Mouse (Mus musculus) MEL (cell line): ENCODE measurements around the gene Thap3. TPM values are rescaled to one million over a fixed set of nuclear protein-coding genes. Genes with fewer than 3 reads are reported as not detected.
A peak's percentile ranks its signal among the peaks of the same experiment; 100 is the strongest.

Source experiments
- CHD1 ChIP-seq: IDR thresholded peaks from 2 replicates; pipeline ENCODE4 v1.6.1; 2012; ENCODE audit warnings: low read depth, mild to moderate bottlenecking, inconsistent platforms, low read length, improper control_type of control experiment
- CHD2 ChIP-seq: IDR thresholded peaks from 2 replicates; pipeline ENCODE4 v1.6.1; 2011; ENCODE audit warnings: low read length, improper control_type of control experiment
- E2F4 ChIP-seq: IDR thresholded peaks from 2 replicates; pipeline ENCODE4 v1.6.1; 2011; ENCODE audit warnings: low read depth, low read length, improper control_type of control experiment, borderline replicate concordance
- ELF1 ChIP-seq: IDR thresholded peaks from 2 replicates; pipeline ENCODE4 v1.6.1; 2014; ENCODE audit warnings: low read depth, mild to moderate bottlenecking, inconsistent platforms, low read length, improper control_type of control experiment, moderate library complexity
- ETS1 ChIP-seq: IDR thresholded peaks from 2 replicates; pipeline ENCODE4 v1.6.1; 2012; ENCODE audit warnings: low read depth, mild to moderate bottlenecking, inconsistent platforms, low read length, improper control_type of control experiment, moderate library complexity
- JUND ChIP-seq: IDR thresholded peaks from 2 replicates; pipeline ENCODE4 v1.6.1; 2011; ENCODE audit warnings: low read depth, mild to moderate bottlenecking, improper control_type of control experiment, low read length
- KAT2A ChIP-seq: conservative IDR thresholded peaks from 2 replicates; pipeline ENCODE4 v1.6.1; 2012; ENCODE audit warnings: low read depth, low read length, improper control_type of control experiment, inconsistent platforms
- MAX ChIP-seq: IDR thresholded peaks from 2 replicates; pipeline ENCODE4 v1.6.1; 2011; ENCODE audit warnings: low read length, improper control_type of control experiment
- MXI1 ChIP-seq: IDR thresholded peaks from 2 replicates; pipeline ENCODE4 v1.6.1; 2011; ENCODE audit warnings: mild to moderate bottlenecking, low read depth, low read length, improper control_type of control experiment
- MYB ChIP-seq: IDR thresholded peaks from 2 replicates; pipeline ENCODE4 v1.6.1; 2011; ENCODE audit warnings: mild to moderate bottlenecking, low read depth, low read length, improper control_type of control experiment
- NRF1 ChIP-seq: IDR thresholded peaks from 2 replicates; pipeline ENCODE4 v1.6.1; 2014; ENCODE audit warnings: low read depth, mild to moderate bottlenecking, inconsistent platforms, low read length, improper control_type of control experiment, moderate library complexity; ENCODE audit not compliant: poor library complexity, insufficient read depth, severe bottlenecking
- POLR2A ChIP-seq, 2 experiments: IDR thresholded peaks; 2 replicates each; pipeline ENCODE4 v1.6.1; 2011 to 2012; ENCODE audit warnings: low read length in 2 of 2, mild to moderate bottlenecking in 2 of 2, control low read depth in 1 of 2, improper control_type of control experiment in 1 of 2, low read depth in 1 of 2, moderate library complexity in 1 of 2; ENCODE audit not compliant: control insufficient read depth in 1 of 2, insufficient read depth in 1 of 2, poor library complexity in 1 of 2
- RCOR1 ChIP-seq: IDR thresholded peaks from 2 replicates; pipeline ENCODE4 v1.6.1; 2012; ENCODE audit warnings: low read depth, mild to moderate bottlenecking, inconsistent platforms, low read length, improper control_type of control experiment
- TBP ChIP-seq: IDR thresholded peaks from 2 replicates; pipeline ENCODE4 v1.8.0; 2011; ENCODE audit warnings: low read depth, low read length, improper control_type of control experiment
- polyA plus RNA-seq, 2 experiments: library from polyadenylated mRNA; stranded (reverse) in 1 of 2; unstranded in 1 of 2; fragments of >175 nt in 1 of 2; fragments of >200 nt in 1 of 2; gene quantifications; 2 replicates each; pipeline versions ENCODE4 v1.2.1 to v1.2.4; 2012; ENCODE audit warnings: low replicate concordance in 2 of 2, low read depth in 1 of 2; ENCODE audit not compliant: insufficient read length in 2 of 2, insufficient read depth in 1 of 2, missing spikeins in 1 of 2
- total RNA-seq: library from RNA; depleted of rRNA; stranded (reverse); fragments of 300-350 nt; gene quantifications from 2 replicates; pipeline ENCODE4 v1.2.3, GENCODE M21; 2012; rRNA removed

The Thap3 gene
- total and polyA plus RNA-seq, 3 experiments: 13.7 to 17.2 TPM; not detected in 1

GRCm38 (mm10) chr4:151933505-151934214 lies 55.1 kb downstream of the Thap3 start, which contains the start of gene Dnajc11 (continued):
- no peak; the same call in 1 of the 2 replicates for TF ChIP-seq KAT2A
- 0 out of 2 replicates have a peak, but pooled peaks have one; percentile 31 for TF ChIP-seq ETS1
- no peak for TF ChIP-seq JUND
- 0 out of 2 replicates have a peak, but pooled peaks have one; percentile 15 for TF ChIP-seq MYB
- TF ChIP-seq ELF1: peak; percentile 84
- TF ChIP-seq CHD2: no peak
- peak; percentile 86 for TF ChIP-seq NRF1
- peak; percentile 56; the same call in 1 of the 2 replicates for TF ChIP-seq MAX
- TF ChIP-seq RCOR1: no peak
- TF ChIP-seq MXI1: peak; percentile 90
- TF ChIP-seq POLR2A (IDR thresholded peaks at IDR 0.05; ENCODE audit: control insufficient read depth in 1 of 2, insufficient read depth in 1 of 2, low read depth in 1 of 2, low read length in 2 of 2, poor library complexity in 1 of 2): peak; percentile 65 to 66; a peak in 3 of 4 replicates
- TF ChIP-seq TBP: peak; percentile 88
- TF ChIP-seq E2F4: no peak; the same call in 1 of the 2 replicates
- no peak for TF ChIP-seq CHD1

Other genes starting within 250 kb of the Thap3 start
- gene Camta1, start 127.1 kb downstream of the Thap3 start, total RNA-seq: 23.5 and 28.2 TPM in 2 replicates
- 10 to 100 TPM in 1 of 2 experiments, not detected in 1; 87.5 TPM for gene Camta1, start 127.1 kb downstream of the Thap3 start, polyA plus RNA-seq
- 109 and 128 TPM in 2 replicates for gene Dnajc11, start 55.3 kb downstream of the Thap3 start, total RNA-seq
- gene Dnajc11, start 55.3 kb downstream of the Thap3 start, polyA plus RNA-seq: 100 to 1,000 TPM; 157 to 278 TPM
- gene Phf13, start 7.3 kb upstream of the Thap3 start, total RNA-seq: 2.0 and 3.2 TPM in 2 replicates
- gene Phf13, start 7.3 kb upstream of the Thap3 start, polyA plus RNA-seq: 1 to 10 TPM in 1 of 2 experiments, not detected in 1; 6.6 TPM
- 17.5 and 18.0 TPM in 2 replicates for gene Klhl21, start 19.8 kb upstream of the Thap3 start, total RNA-seq
- 10 to 100 TPM in 1 of 2 experiments, not detected in 1; 22.5 TPM for gene Klhl21, start 19.8 kb upstream of the Thap3 start, polyA plus RNA-seq
- 9.4 and 12.1 TPM in 2 replicates for gene Zbtb48, start 38.7 kb upstream of the Thap3 start, total RNA-seq
- 10 to 100 TPM in 1 of 2 experiments, not detected in 1; 21.4 TPM for gene Zbtb48, start 38.7 kb upstream of the Thap3 start, polyA plus RNA-seq
- 0.12 TPM in 1 of 2 replicates, not detected in the other for gene Tas1r1, start 49.6 kb upstream of the Thap3 start, total RNA-seq
- gene Tas1r1, start 49.6 kb upstream of the Thap3 start, polyA plus RNA-seq: under 1 TPM in 1 of 2 experiments, not detected in 1; 0.21 TPM
- 75.1 and 80.9 TPM in 2 replicates for gene Nol9, start 50.3 kb upstream of the Thap3 start, total RNA-seq
- 100 to 1,000 TPM in 1 of 2 experiments, 10 to 100 TPM in 1; 80.3 to 114 TPM for gene Nol9, start 50.3 kb upstream of the Thap3 start, polyA plus RNA-seq
- 9.6 and 10.8 TPM in 2 replicates for gene Plekhg5, start 83.5 kb upstream of the Thap3 start, total RNA-seq
- gene Plekhg5, start 83.5 kb upstream of the Thap3 start, polyA plus RNA-seq: 10 to 100 TPM in 1 of 2 experiments, not detected in 1; 19.6 TPM
- gene Tnfrsf25, start 126.9 kb upstream of the Thap3 start, total RNA-seq: 0.49 and 1.1 TPM in 2 replicates
- under 1 TPM in 1 of 2 experiments, not detected in 1; 0.97 TPM for gene Tnfrsf25, start 126.9 kb upstream of the Thap3 start, polyA plus RNA-seq
- 4.5 and 5.0 TPM in 2 replicates for gene Espn, start 163.4 kb upstream of the Thap3 start, total RNA-seq
- gene Espn, start 163.4 kb upstream of the Thap3 start, polyA plus RNA-seq: 10 to 100 TPM in 1 of 2 experiments, not detected in 1; 19.6 TPM
- 0.20 TPM in 1 of 2 replicates, not detected in the other for gene Hes2, start 169.9 kb upstream of the Thap3 start, total RNA-seq
- gene Hes2, start 169.9 kb upstream of the Thap3 start, polyA plus RNA-seq: under 1 TPM in 1 of 2 experiments, not detected in 1; 0.28 TPM
- gene Acot7, start 189.1 kb upstream of the Thap3 start, total RNA-seq: 81.8 and 92.7 TPM in 2 replicates
- 100 to 1,000 TPM in 1 of 2 experiments, not detected in 1; 127 TPM for gene Acot7, start 189.1 kb upstream of the Thap3 start, polyA plus RNA-seq